Mouse (Mus musculus) neural tube, embryonic 13.5 days (tissue): ENCODE data around the gene Ogn. TPM values are rescaled to one million over a fixed set of nuclear protein-coding genes. Genes with fewer than 3 reads are reported as not detected.

ENCODE experiments used
- ATAC-seq: fragments of 200-750 bp; cut with Nextera tagmentation; 2 replicates; pipeline ENCODE4 v1.8.0; 2017; ENCODE audit warnings: low read depth, mild to moderate bottlenecking, moderate TSS enrichment, moderate library complexity
- H3K27ac ChIP-seq: fragments of 300-500 bp; sonication (generic); replicated peaks from 2 replicates; pipeline ENCODE4 v1.5.1; 2015; ENCODE audit warnings: moderate library complexity, mild to moderate bottlenecking, inconsistent platforms
- H3K27me3 ChIP-seq: fragments of 300-500 bp; sonication (generic); 2 replicates; pipeline ENCODE4 v1.6.1; 2015; ENCODE audit warnings: mild to moderate bottlenecking, inconsistent platforms
- H3K36me3 ChIP-seq: fragments of 300-500 bp; sonication (generic); 2 replicates; pipeline ENCODE4 v1.6.1; 2015; ENCODE audit warnings: mild to moderate bottlenecking, inconsistent platforms
- H3K4me1 ChIP-seq: fragments of 300-500 bp; sonication (generic); replicated peaks from 2 replicates; pipeline ENCODE4 v1.6.1; 2015; ENCODE audit warnings: inconsistent platforms
- H3K4me2 ChIP-seq: fragments of 300-500 bp; sonication (generic); 2 replicates; pipeline ENCODE4 v1.6.1; 2015; ENCODE audit warnings: inconsistent platforms, mild to moderate bottlenecking, moderate library complexity
- H3K4me3 ChIP-seq: fragments of 300-500 bp; sonication (generic); 2 replicates; pipeline ENCODE4 v1.5.1; 2015; ENCODE audit warnings: mild to moderate bottlenecking, inconsistent platforms
- H3K9ac ChIP-seq: fragments of 300-500 bp; sonication (generic); 2 replicates; pipeline ENCODE4 v1.6.1; 2015; ENCODE audit warnings: moderate library complexity, mild to moderate bottlenecking, inconsistent platforms
- H3K9me3 ChIP-seq: fragments of 300-500 bp; sonication (generic); 2 replicates; pipeline ENCODE4 v1.6.1; 2016; ENCODE audit warnings: inconsistent platforms
- WGBS: fragments of 180-500 bp; shearing (Covaris S2); methylation state at CpG from one replicate; pipeline ENCODE4 v1.1.7; 2015; 5-methylcytosine and 5-hydroxymethylcytosine counted together
- polyA plus RNA-seq: library from polyadenylated mRNA; unstranded; fragments of >200 nt; fragmentation: Nextera tagmentation; extraction: Ambion mirVana; gene quantifications from 2 replicates; pipeline ENCODE4 v1.2.1, GENCODE M21; 2015

Gene Ogn
- polyA plus RNA-seq, 1 experiment from 2014 or later, result 17.0 TPM

DNA sequence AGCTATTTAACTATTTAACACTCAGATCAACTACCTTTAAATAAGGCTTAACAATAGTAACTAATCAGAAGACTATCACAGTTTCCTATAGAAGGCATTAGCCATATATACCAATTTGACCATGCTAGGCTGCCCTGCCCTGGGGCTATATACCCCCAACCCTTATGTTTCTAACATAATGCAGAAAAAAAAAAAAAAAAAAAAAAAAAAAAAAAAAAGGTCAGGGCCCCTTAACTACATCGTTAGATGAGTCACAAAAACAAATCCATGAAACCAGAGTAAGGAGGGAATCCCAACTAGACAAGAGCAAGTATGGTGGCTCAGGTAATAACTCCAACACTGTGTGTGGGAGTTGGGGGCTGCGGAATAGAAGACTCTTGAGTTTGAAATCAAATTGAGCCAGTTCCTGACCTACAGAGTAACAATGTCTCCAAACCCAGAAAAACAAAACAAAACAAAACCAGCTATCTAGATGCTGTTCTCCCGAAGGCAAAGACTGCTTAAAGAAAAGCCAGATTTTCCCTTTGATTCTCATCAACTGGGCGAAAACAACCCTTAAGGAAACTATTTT is 44.0 kb downstream of the Ogn start:
- peaks cover 23% of the 10 kb centered on the region for H3K4me1 ChIP-seq
- H3K36me3 ChIP-seq, result peaks cover 11% of the 10 kb centered on the region
- peak overlapping the region; percentile 58 for H3K9ac ChIP-seq
- 1% methylated on average over 4 of the region's 4 CpGs for WGBS
- H3K4me2 ChIP-seq, result peak overlapping the region; percentile 92
- H3K9me3 ChIP-seq, result no peaks in the 10 kb centered on the region
- no peaks in the 10 kb centered on the region for H3K27me3 ChIP-seq
- ATAC-seq, result no peak
- peak overlapping the region; percentile 80 for H3K4me3 ChIP-seq
- no peak overlapping the region for H3K27ac ChIP-seq

DNA sequence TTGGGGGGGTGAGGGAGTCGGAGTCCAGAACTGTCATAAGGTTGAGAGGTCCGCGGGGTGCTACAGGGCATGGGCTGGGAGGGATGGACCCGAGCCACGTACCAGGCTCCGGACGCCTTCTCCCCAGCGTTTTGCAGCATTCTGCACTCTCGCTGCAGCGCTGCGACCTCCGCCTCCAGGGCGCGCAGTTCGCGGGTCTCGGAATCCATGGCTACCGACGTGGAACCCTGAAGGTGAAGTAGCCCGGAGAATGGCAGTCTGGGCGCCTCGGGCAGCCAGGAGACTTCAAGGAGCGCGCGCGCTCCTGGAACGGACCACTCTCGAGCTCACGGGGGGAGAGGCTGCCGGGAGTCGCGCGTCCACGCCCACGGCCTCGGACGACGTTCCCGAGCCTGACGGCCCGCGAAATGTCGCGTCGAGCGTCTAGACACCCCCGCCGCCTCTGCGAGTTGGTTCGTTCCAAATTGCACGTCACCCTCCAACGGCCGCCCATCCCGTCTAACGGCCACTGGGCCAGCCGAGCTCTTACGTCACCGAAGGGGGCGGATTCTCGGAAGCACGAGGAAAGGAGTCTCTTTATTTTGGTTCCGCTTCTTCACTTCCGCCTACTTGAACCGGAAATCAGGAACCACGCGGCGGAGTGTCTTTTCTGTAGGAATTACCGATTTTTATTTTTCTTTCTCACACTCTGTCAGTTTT is 44.8 kb downstream of the Ogn start, which contains the start of the genes Cenpp and Nol8:
Gene Cenpp (minus strand): TSS at position 305 of the 699 bp plus-strand sequence.
Gene Nol8 (plus strand): TSS at position 598 of the 699 bp plus-strand sequence.
- Histone ChIP-seq H3K9ac (peak within 1 kb of the TSS; percentile 75), H3K4me1 (peaks cover 23% of the 10 kb centered on the region), H3K4me3 (peak within 1 kb of the TSS; percentile 80), H3K27ac (no peak within 1 kb of the TSS), H3K36me3 (peaks cover 17% of the 10 kb centered on the region), H3K9me3 (no peaks in the 10 kb centered on the region), H3K27me3 (no peaks in the 10 kb centered on the region), H3K4me2 (peak within 1 kb of the TSS; percentile 95)
- peak; percentile 100 for ATAC-seq
- WGBS, result under 1% methylated on average over 64 of the region's 68 CpGs

GRCm38 (mm10) chr13:49653180-49653541 is 45.3 kb downstream of the Ogn start:
- peak; percentile 90 for ATAC-seq
- H3K9me3 ChIP-seq, result no peaks in the 10 kb centered on the region
- H3K36me3 ChIP-seq, result peaks cover 18% of the 10 kb centered on the region
- WGBS, result 0% methylated on average over 16 of the region's 16 CpGs
- peak overlapping the region; percentile 80 for H3K4me3 ChIP-seq
- H3K9ac ChIP-seq, result peak overlapping the region; percentile 75
- H3K4me1 ChIP-seq, result peaks cover 23% of the 10 kb centered on the region
- H3K4me2 ChIP-seq, result peak overlapping the region; percentile 95
- no peaks in the 10 kb centered on the region for H3K27me3 ChIP-seq
- H3K27ac ChIP-seq, result no peak overlapping the region

Other genes starting within 250 kb of the Ogn start
- gene Ippk, start 186.8 kb upstream of the Ogn start, polyA plus RNA-seq, result 12.5 and 13.4 TPM in 2 replicates
- 0.68 and 0.75 TPM in 2 replicates for gene Tes3-ps, start 114.7 kb upstream of the Ogn start, polyA plus RNA-seq
- gene Ecm2, start 103.2 kb upstream of the Ogn start, polyA plus RNA-seq, result 1.0 and 1.7 TPM in 2 replicates
- 2.2 and 2.4 TPM in 2 replicates for gene Aspn, start 63.6 kb upstream of the Ogn start, polyA plus RNA-seq
- gene Omd, start 25.6 kb upstream of the Ogn start, polyA plus RNA-seq, result 0.37 and 0.38 TPM in 2 replicates
- gene Cenpp, start 44.7 kb downstream of the Ogn start, polyA plus RNA-seq, result 7.2 and 7.6 TPM in 2 replicates
- 19.4 and 22.5 TPM in 2 replicates for gene Nol8, start 45.0 kb downstream of the Ogn start, polyA plus RNA-seq
- 59.9 and 66.6 TPM in 2 replicates for gene Iars, start 74.1 kb downstream of the Ogn start, polyA plus RNA-seq
- gene Gm30302, start 191.0 kb downstream of the Ogn start, polyA plus RNA-seq, result not detected in 2 replicates